Mouse (Mus musculus): ENCODE results near the gene Fam171b. TPM values are rescaled to one million over a fixed set of nuclear protein-coding genes. Genes with fewer than 3 reads are reported as not detected.

Gene Fam171b
- total and polyA plus RNA-seq, 2 experiments from 2014 or later: 70.3 to 72.1 TPM

GRCm38 (mm10) chr2:83828895-83829539 is 16.6 kb downstream of the Fam171b start:
- Histone ChIP-seq H3K4me2 (ENCODE audit: low read depth, low read length) (no peak overlapping the region), H3K4me3 (ENCODE audit: low read length) (no peak overlapping the region), H3K9me3 (ENCODE audit: low read length) (no peaks in the 10 kb centered on the region), H3K36me3 (ENCODE audit: insufficient read depth, low read length) (no peaks in the 10 kb centered on the region; the same call in 1 of the 2 replicates), H3K27me3 (ENCODE audit: insufficient read depth, low read length) (no peaks in the 10 kb centered on the region), H3K4me1 (ENCODE audit: insufficient read depth, low read length) (0 out of 2 replicates have a peak, but pooled peaks cover 3% of the 10 kb centered on the region), H3K9ac (replicated peaks; ENCODE audit: low read length) (no peak overlapping the region), H3K27ac (0 out of 2 replicates have a peak overlapping the region, but pooled peaks have one; percentile 7)
- 25% methylated on average over 3 of the region's 3 CpGs for WGBS
- TF ChIP-seq CTCF (IDR thresholded peaks at IDR 0.05; ENCODE audit: low read depth): no peak
- DNase-seq (ENCODE audit: low spot score) (no peak), ATAC-seq (no peak)

GRCm38 (mm10) chr2:83832903-83833302 is 20.5 kb downstream of the Fam171b start:
- no peak overlapping the region for H3K4me2 ChIP-seq (ENCODE audit: low read depth, low read length)
- H3K4me1 ChIP-seq (ENCODE audit: insufficient read depth, low read length): peaks cover 6% of the 10 kb centered on the region; the same call in 1 of the 2 replicates
- 72% methylated on average over 4 of the region's 4 CpGs for WGBS
- no peak overlapping the region for H3K4me3 ChIP-seq (ENCODE audit: low read length)
- no peak for TF ChIP-seq CTCF (IDR thresholded peaks at IDR 0.05; ENCODE audit: low read depth)
- ATAC-seq (no peak), DNase-seq (ENCODE audit: low spot score) (no peak)
- no peak overlapping the region for H3K27ac ChIP-seq
- no peak overlapping the region for H3K9ac ChIP-seq (replicated peaks; ENCODE audit: low read length)
- no peaks in the 10 kb centered on the region for H3K27me3 ChIP-seq (ENCODE audit: insufficient read depth, low read length)
- no peaks in the 10 kb centered on the region; the same call in 1 of the 2 replicates for H3K36me3 ChIP-seq (ENCODE audit: insufficient read depth, low read length)
- H3K9me3 ChIP-seq (ENCODE audit: low read length): no peaks in the 10 kb centered on the region

GRCm38 (mm10) chr2:83835313-83836070 is 23.1 kb downstream of the Fam171b start:
- 44% methylated on average over 10 of the region's 10 CpGs for WGBS
- ATAC-seq: peak; percentile 25; the same call in 1 of the 2 replicates
- TF ChIP-seq CTCF (IDR thresholded peaks at IDR 0.05; ENCODE audit: low read depth): no peak

GRCm38 (mm10) chr2:83848495-83848894 is 36.1 kb downstream of the Fam171b start:
- no peak for TF ChIP-seq CTCF (IDR thresholded peaks at IDR 0.05; ENCODE audit: low read depth)
- DNase-seq (ENCODE audit: low spot score) (no peak), ATAC-seq (no peak)
- H3K9me3 ChIP-seq (ENCODE audit: low read length): no peaks in the 10 kb centered on the region
- no peak overlapping the region for H3K4me2 ChIP-seq (ENCODE audit: low read depth, low read length)
- H3K27ac ChIP-seq: no peak overlapping the region
- H3K27me3 ChIP-seq (ENCODE audit: insufficient read depth, low read length): no peaks in the 10 kb centered on the region
- no peak overlapping the region for H3K4me3 ChIP-seq (ENCODE audit: low read length)
- H3K36me3 ChIP-seq (ENCODE audit: insufficient read depth, low read length): no peaks in the 10 kb centered on the region
- H3K4me1 ChIP-seq (ENCODE audit: insufficient read depth, low read length): no peaks in the 10 kb centered on the region
- WGBS: 88% methylated on average over 3 of the region's 3 CpGs
- H3K9ac ChIP-seq (replicated peaks; ENCODE audit: low read length): no peak overlapping the region

More at GRCm38 (mm10) chr2:83835313-83836070, 23.1 kb downstream of the Fam171b start:
- no peak for DNase-seq (ENCODE audit: low spot score)
- H3K27me3 ChIP-seq (ENCODE audit: insufficient read depth, low read length): no peaks in the 10 kb centered on the region
- peak overlapping the region; percentile 38 for H3K4me2 ChIP-seq (ENCODE audit: low read depth, low read length)
- no peak overlapping the region for H3K4me3 ChIP-seq (ENCODE audit: low read length)
- H3K27ac ChIP-seq: peak overlapping the region; percentile 73
- no peak overlapping the region for H3K9ac ChIP-seq (replicated peaks; ENCODE audit: low read length)
- peaks cover 3% of the 10 kb centered on the region; the same call in 1 of the 2 replicates for H3K4me1 ChIP-seq (ENCODE audit: insufficient read depth, low read length)
- no peaks in the 10 kb centered on the region for H3K9me3 ChIP-seq (ENCODE audit: low read length)
- no peaks in the 10 kb centered on the region; the same call in 1 of the 2 replicates for H3K36me3 ChIP-seq (ENCODE audit: insufficient read depth, low read length)

- ATAC-seq: no peak
- Histone ChIP-seq H3K36me3 (ENCODE audit: insufficient read depth, low read length) (no peaks in the 10 kb centered on the region), H3K9ac (replicated peaks; ENCODE audit: low read length) (no peak overlapping the region), H3K27ac (no peak overlapping the region), H3K4me1 (ENCODE audit: insufficient read depth, low read length) (no peaks in the 10 kb centered on the region), H3K4me2 (ENCODE audit: low read depth, low read length) (no peak overlapping the region), H3K27me3 (ENCODE audit: insufficient read depth, low read length) (no peaks in the 10 kb centered on the region), H3K4me3 (ENCODE audit: low read length) (no peak overlapping the region), H3K9me3 (ENCODE audit: low read length) (no peaks in the 10 kb centered on the region)
- TF ChIP-seq CTCF (IDR thresholded peaks at IDR 0.05; ENCODE audit: low read depth): no peak
- DNase-seq (ENCODE audit: low spot score): no peak
- 78% methylated on average over 10 of the region's 10 CpGs for WGBS
These were observed 41.0 kb downstream of the Fam171b start for GRCm38 (mm10) chr2:83853423-83853822.

GRCm38 (mm10) chr2:83856236-83856635 is 43.8 kb downstream of the Fam171b start:
- Histone ChIP-seq H3K4me2 (ENCODE audit: low read depth, low read length) (no peak overlapping the region), H3K9ac (replicated peaks; ENCODE audit: low read length) (no peak overlapping the region), H3K9me3 (ENCODE audit: low read length) (no peaks in the 10 kb centered on the region), H3K36me3 (ENCODE audit: insufficient read depth, low read length) (no peaks in the 10 kb centered on the region), H3K27ac (no peak overlapping the region), H3K4me3 (ENCODE audit: low read length) (no peak overlapping the region), H3K4me1 (ENCODE audit: insufficient read depth, low read length) (no peaks in the 10 kb centered on the region), H3K27me3 (ENCODE audit: insufficient read depth, low read length) (no peaks in the 10 kb centered on the region)
- WGBS: 71% methylated on average over 4 of the region's 4 CpGs
- no peak for DNase-seq (ENCODE audit: low spot score)
- no peak for ATAC-seq
- TF ChIP-seq CTCF (IDR thresholded peaks at IDR 0.05; ENCODE audit: low read depth): no peak
